In genomic region chr5:103995181-103995580, GRCm38 (mm10) we compare ENCODE assay signal across 10 mouse cellular contexts. TPM values are rescaled to one million over a fixed set of nuclear protein-coding genes. Genes with fewer than 3 reads are reported as not detected.
DNase-seq lines count a peak whose midpoint lies in the region; ATAC-seq and TF ChIP-seq lines count a peak whose summit lies in the region.
"Had no signal": no experiment of that assay in that cellular context is flagged by ENCODE, and none has a peak within 500 bp of the region (broad histone marks: within the 10 kb centered on the region; RNA-seq: fewer than 3 reads in every experiment).

No protein-coding gene starts in this region.

- no peak overlapping the region for H3K9ac ChIP-seq in hindbrain, embryonic 14.5 days
- H3K9ac ChIP-seq in hindbrain, embryonic 16.5 days (ENCODE audit: low read depth, low read length): no peak overlapping the region
- H3K9ac ChIP-seq in intestine, postnatal 0 days (ENCODE audit: low read depth, low read length): no peak overlapping the region
- H3K9ac ChIP-seq: stomach, embryonic 15.5 days had no signal

- no peaks in the 10 kb centered on the region for H3K27me3 ChIP-seq in hindbrain, embryonic 14.5 days (ENCODE audit: control insufficient read depth, insufficient read depth, low read length)
- no peaks in the 10 kb centered on the region for H3K27me3 ChIP-seq in hindbrain, embryonic 16.5 days (replicated peaks; ENCODE audit: control insufficient read depth, insufficient read depth, low read length)
- H3K27me3 ChIP-seq in intestine, postnatal 0 days (replicated peaks; ENCODE audit: control insufficient read depth, insufficient read depth, low read length): no peaks in the 10 kb centered on the region
- no peaks in the 10 kb centered on the region for H3K27me3 ChIP-seq in splenic B cell, adult 2 months (ENCODE audit: control insufficient read depth, insufficient read depth, low read length, poor library complexity, severe bottlenecking)
- H3K27me3 ChIP-seq: stomach, embryonic 15.5 days had no signal

- WGBS in hindbrain, embryonic 14.5 days: 64% methylated on average over 3 of the region's 3 CpGs
- 75% methylated on average over 3 of the region's 3 CpGs for WGBS in hindbrain, embryonic 16.5 days
- 57% methylated on average over 3 of the region's 3 CpGs for WGBS in intestine, postnatal 0 days

- H3K4me1 ChIP-seq in hindbrain, embryonic 14.5 days (replicated peaks; ENCODE audit: control insufficient read depth, insufficient read depth, low read length): no peaks in the 10 kb centered on the region
- H3K4me1 ChIP-seq in hindbrain, embryonic 16.5 days (ENCODE audit: control insufficient read depth, insufficient read depth, low read depth, low read length): no peaks in the 10 kb centered on the region
- no peaks in the 10 kb centered on the region for H3K4me1 ChIP-seq in intestine, postnatal 0 days (replicated peaks; ENCODE audit: control insufficient read depth, insufficient read depth, low read length)
- H3K4me1 ChIP-seq: stomach, embryonic 15.5 days had no signal

- H3K27ac ChIP-seq in hindbrain, embryonic 14.5 days: no peak overlapping the region
- H3K27ac ChIP-seq in hindbrain, embryonic 16.5 days (ENCODE audit: low read depth, low read length): no peak overlapping the region
- no peak overlapping the region for H3K27ac ChIP-seq in intestine, postnatal 0 days (ENCODE audit: low read depth, low read length)
- H3K27ac ChIP-seq: stomach, embryonic 15.5 days had no signal

- no peaks in the 10 kb centered on the region for H3K36me3 ChIP-seq in hindbrain, embryonic 14.5 days (replicated peaks; ENCODE audit: control insufficient read depth, insufficient read depth)
- H3K36me3 ChIP-seq in hindbrain, embryonic 16.5 days (ENCODE audit: control insufficient read depth, insufficient read depth, low read length): no peaks in the 10 kb centered on the region
- peaks cover 23% of the 10 kb centered on the region for H3K36me3 ChIP-seq in intestine, postnatal 0 days (ENCODE audit: control insufficient read depth, insufficient read depth)
- H3K36me3 ChIP-seq in splenic B cell, adult 2 months (ENCODE audit: control insufficient read depth, insufficient read depth, low read length, poor library complexity, severe bottlenecking): 0 out of 2 replicates have a peak, but pooled peaks cover 2% of the 10 kb centered on the region
- H3K36me3 ChIP-seq: stomach, embryonic 15.5 days had no signal

- peak; percentile 76 for TF ChIP-seq CTCF in intestine, postnatal 0 days (IDR thresholded peaks at IDR 0.05; ENCODE audit: low read depth)

- no peaks in the 10 kb centered on the region for H3K9me3 ChIP-seq in hindbrain, embryonic 14.5 days (ENCODE audit: control insufficient read depth, low read length)
- no peaks in the 10 kb centered on the region for H3K9me3 ChIP-seq in hindbrain, embryonic 16.5 days (ENCODE audit: control insufficient read depth, low read length)
- no peaks in the 10 kb centered on the region for H3K9me3 ChIP-seq in intestine, postnatal 0 days (ENCODE audit: control insufficient read depth)
- H3K9me3 ChIP-seq: stomach, embryonic 15.5 days had no signal

- H3K4me2 ChIP-seq in hindbrain, embryonic 14.5 days (replicated peaks): no peak overlapping the region
- no peak overlapping the region for H3K4me2 ChIP-seq in hindbrain, embryonic 16.5 days (ENCODE audit: low read length)
- H3K4me2 ChIP-seq in intestine, postnatal 0 days (replicated peaks; ENCODE audit: low read depth): no peak overlapping the region
- H3K4me2 ChIP-seq: stomach, embryonic 15.5 days had no signal

- no peak overlapping the region for H3K4me3 ChIP-seq in hindbrain, embryonic 14.5 days (replicated peaks; ENCODE audit: low read length)
- H3K4me3 ChIP-seq in hindbrain, embryonic 16.5 days (ENCODE audit: low read length): no peak overlapping the region
- H3K4me3 ChIP-seq in intestine, postnatal 0 days (ENCODE audit: low read depth, low read length): no peak overlapping the region
- H3K4me3 ChIP-seq: stomach, embryonic 15.5 days had no signal

- DNase-seq in hindbrain, embryonic 14.5 days (ENCODE audit: low spot score): peak; percentile 51
- peak; percentile 32 to 44 for DNase-seq in B cell, adult 2 months
- peak; percentile 19 for DNase-seq in MN1 (ENCODE audit: low spot score)
- peak; percentile 57 for DNase-seq in splenic B cell, adult 2 months (ENCODE audit: low read depth, low spot score)
- no peak for DNase-seq in urinary bladder, adult 2 months (ENCODE audit: low spot score)
- no peak for DNase-seq in frontal cortex, postnatal 14 days (ENCODE audit: low spot score in 2 of 2)

- ATAC-seq in hindbrain, embryonic 14.5 days (ENCODE audit: low FRiP score): no peak
- ATAC-seq in hindbrain, embryonic 16.5 days: no peak
- ATAC-seq in intestine, postnatal 0 days: no peak

RNA-seq across cellular contexts. Expression of gene Hsd17b13, which starts 18.0 kb away (rescaled TPM):
- polyA plus RNA-seq in hindbrain, embryonic 14.5 days (2014; fragmentation: Nextera tagmentation; extraction: Ambion mirVana): not detected in 2 replicates
- polyA plus RNA-seq in hindbrain, embryonic 16.5 days (2015; fragmentation: Nextera tagmentation; extraction: Ambion mirVana): not detected in 2 replicates
- 76.5 and 78.0 TPM in 2 replicates for polyA plus RNA-seq in intestine, postnatal 0 days (2015; fragmentation: Nextera tagmentation; extraction: Ambion mirVana)
- polyA plus RNA-seq in urinary bladder, adult 2 months (2012; rRNA removed): 1.4 and 1.7 TPM in 2 replicates
- polyA plus RNA-seq: limb, embryonic 11.5 days had no signal

RNA-seq across cellular contexts. Expression of gene Hsd17b11, which starts 26.5 kb away (rescaled TPM):
- polyA plus RNA-seq in hindbrain, embryonic 14.5 days (2014; fragmentation: Nextera tagmentation; extraction: Ambion mirVana): 3.3 and 3.5 TPM in 2 replicates
- polyA plus RNA-seq in hindbrain, embryonic 16.5 days (2015; fragmentation: Nextera tagmentation; extraction: Ambion mirVana): 2.9 and 3.1 TPM in 2 replicates
- 48.7 and 55.3 TPM in 2 replicates for polyA plus RNA-seq in intestine, postnatal 0 days (2015; fragmentation: Nextera tagmentation; extraction: Ambion mirVana)
- polyA plus RNA-seq in urinary bladder, adult 2 months (2012; rRNA removed): 77.1 and 90.8 TPM in 2 replicates

RNA-seq across cellular contexts. Expression of gene Nudt9, which starts 50.9 kb away (rescaled TPM):
- 63.8 and 67.2 TPM in 2 replicates for polyA plus RNA-seq in hindbrain, embryonic 14.5 days (2014; fragmentation: Nextera tagmentation; extraction: Ambion mirVana)
- 68.4 and 71.7 TPM in 2 replicates for polyA plus RNA-seq in hindbrain, embryonic 16.5 days (2015; fragmentation: Nextera tagmentation; extraction: Ambion mirVana)
- 81.1 and 82.0 TPM in 2 replicates for polyA plus RNA-seq in intestine, postnatal 0 days (2015; fragmentation: Nextera tagmentation; extraction: Ambion mirVana)
- 50.6 and 55.6 TPM in 2 replicates for polyA plus RNA-seq in urinary bladder, adult 2 months (2012; rRNA removed)

Comparison
In these comparisons a context has a peak if more than half of its experiments do, and no peak if none do; other contexts are left out.
1. DNase-seq: peak in hindbrain, embryonic 14.5 days (single experiment), B cell, adult 2 months (2 of 2), MN1 (single experiment) and splenic B cell, adult 2 months (single experiment); none in urinary bladder, adult 2 months (single experiment) and frontal cortex, postnatal 14 days (0 of 2).
2. RNA of gene Hsd17b13, which starts 18.0 kb away (polyA plus RNA-seq): 76.5 to 78.0 TPM in intestine, postnatal 0 days; 1.4 to 1.7 TPM in urinary bladder, adult 2 months, not detected in hindbrain, embryonic 14.5 days and not detected in hindbrain, embryonic 16.5 days; every median in the first group is over 10 times any median in the second.
3. RNA of gene Hsd17b11, which starts 26.5 kb away (polyA plus RNA-seq): 77.1 to 90.8 TPM in urinary bladder, adult 2 months and 48.7 to 55.3 TPM in intestine, postnatal 0 days; 3.3 to 3.5 TPM in hindbrain, embryonic 14.5 days and 2.9 to 3.1 TPM in hindbrain, embryonic 16.5 days; every median in the first group is over 10 times any median in the second.